Mouse (Mus musculus): Measurements from ENCODE around the gene Nsmce1. TPM values are rescaled to one million over a fixed set of nuclear protein-coding genes. Genes with fewer than 3 reads are reported as not detected.

The Nsmce1 gene
- polyA plus RNA-seq, 1 experiment from 2014 or later, result 84.5 TPM

DNA sequence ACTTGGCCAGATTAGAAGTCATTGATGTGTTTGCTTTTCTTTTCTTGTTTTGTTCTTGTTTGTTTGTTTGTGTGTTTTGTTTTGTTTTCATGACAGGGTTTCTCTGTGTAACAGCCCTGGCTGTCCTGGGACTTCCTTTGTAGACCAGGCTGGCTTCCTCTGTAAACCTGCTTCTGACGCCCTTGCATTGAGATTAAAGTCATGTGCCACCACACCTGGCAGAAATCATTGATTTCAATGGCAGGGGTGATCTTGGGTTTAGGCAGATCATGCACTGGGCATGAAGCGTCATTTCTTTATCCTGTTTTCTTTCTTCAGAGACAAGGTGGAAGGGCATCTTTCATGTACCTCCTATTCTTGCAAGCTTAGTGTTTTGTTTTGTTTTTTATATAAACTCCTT, 15.9 kb upstream of the Nsmce1 start:
- WGBS, result 80% methylated on average over 2 of the region's 2 CpGs
- no peak overlapping the region for H3K27ac ChIP-seq (ENCODE audit: low read depth, low read length)
- no peak overlapping the region for H3K9ac ChIP-seq (ENCODE audit: low read depth, low read length)
- no peak for TF ChIP-seq CTCF (IDR thresholded peaks at IDR 0.05; ENCODE audit: low read depth)
- ATAC-seq, result no peak
- no peak overlapping the region for H3K4me2 ChIP-seq (replicated peaks; ENCODE audit: low read depth)
- H3K4me3 ChIP-seq (ENCODE audit: low read depth, low read length), result no peak overlapping the region
- H3K4me1 ChIP-seq (replicated peaks; ENCODE audit: control insufficient read depth, insufficient read depth, low read length), result no peaks in the 10 kb centered on the region
- no peaks in the 10 kb centered on the region for H3K27me3 ChIP-seq (replicated peaks; ENCODE audit: control insufficient read depth, insufficient read depth, low read length)
- no peaks in the 10 kb centered on the region for H3K9me3 ChIP-seq (ENCODE audit: control insufficient read depth)
- H3K36me3 ChIP-seq (ENCODE audit: control insufficient read depth, insufficient read depth), result no peaks in the 10 kb centered on the region

DNA sequence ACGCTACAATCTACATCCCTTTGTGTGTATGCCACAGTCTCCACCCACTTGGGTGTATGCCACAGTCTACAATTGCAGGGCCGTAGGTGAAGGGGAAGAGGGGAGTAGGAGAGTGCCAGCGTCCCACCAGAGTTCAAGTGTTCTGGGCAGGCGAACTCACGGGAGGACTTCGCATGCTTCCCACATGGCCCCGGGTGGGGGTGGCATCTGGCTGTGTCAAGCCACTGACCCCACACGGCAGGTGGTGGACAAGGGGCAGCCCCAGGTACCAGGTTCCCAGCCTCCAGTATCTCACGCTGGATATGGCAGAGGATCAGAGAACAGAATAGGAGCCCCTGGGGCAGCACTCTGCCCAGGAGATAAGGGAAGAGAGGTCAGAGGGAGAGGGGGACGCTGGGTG, 14.2 kb upstream of the Nsmce1 start:
- no peak for ATAC-seq
- 83% methylated on average over 10 of the region's 10 CpGs for WGBS
- H3K4me2 ChIP-seq (replicated peaks; ENCODE audit: low read depth), result no peak overlapping the region
- no peaks in the 10 kb centered on the region for H3K4me1 ChIP-seq (replicated peaks; ENCODE audit: control insufficient read depth, insufficient read depth, low read length)
- no peaks in the 10 kb centered on the region for H3K36me3 ChIP-seq (ENCODE audit: control insufficient read depth, insufficient read depth)
- no peak overlapping the region for H3K4me3 ChIP-seq (ENCODE audit: low read depth, low read length)
- no peak for TF ChIP-seq CTCF (IDR thresholded peaks at IDR 0.05; ENCODE audit: low read depth)
- H3K27ac ChIP-seq (ENCODE audit: low read depth, low read length), result no peak overlapping the region
- no peaks in the 10 kb centered on the region for H3K27me3 ChIP-seq (replicated peaks; ENCODE audit: control insufficient read depth, insufficient read depth, low read length)
- H3K9ac ChIP-seq (ENCODE audit: low read depth, low read length), result no peak overlapping the region
- H3K9me3 ChIP-seq (ENCODE audit: control insufficient read depth), result no peaks in the 10 kb centered on the region

DNA sequence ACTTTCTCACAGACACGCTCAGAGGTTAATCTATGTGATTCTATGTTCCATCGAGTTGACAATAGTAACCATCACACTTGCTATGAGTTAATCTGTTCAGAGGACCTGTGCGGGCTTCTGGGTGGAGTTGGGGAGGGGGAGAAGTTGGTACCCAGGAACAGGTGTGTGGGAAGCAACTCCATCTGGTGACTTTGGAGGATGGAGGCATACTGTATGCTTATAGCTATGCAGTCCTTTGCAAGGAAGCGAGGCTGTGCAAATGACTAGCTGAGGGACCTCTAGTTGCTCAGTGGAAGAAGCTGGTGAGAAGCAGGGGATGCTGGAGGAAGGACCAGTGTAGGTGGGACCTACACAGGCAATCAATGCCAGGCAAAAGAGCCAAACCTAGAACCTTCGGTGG, 13.2 kb upstream of the Nsmce1 start:
- Histone ChIP-seq H3K27ac (ENCODE audit: low read depth, low read length) (no peak overlapping the region), H3K36me3 (ENCODE audit: control insufficient read depth, insufficient read depth) (no peaks in the 10 kb centered on the region), H3K4me3 (ENCODE audit: low read depth, low read length) (no peak overlapping the region), H3K27me3 (replicated peaks; ENCODE audit: control insufficient read depth, insufficient read depth, low read length) (no peaks in the 10 kb centered on the region), H3K9ac (ENCODE audit: low read depth, low read length) (no peak overlapping the region), H3K9me3 (ENCODE audit: control insufficient read depth) (no peaks in the 10 kb centered on the region), H3K4me1 (replicated peaks; ENCODE audit: control insufficient read depth, insufficient read depth, low read length) (no peaks in the 10 kb centered on the region; the same call in 1 of the 2 replicates), H3K4me2 (replicated peaks; ENCODE audit: low read depth) (no peak overlapping the region)
- no peak for ATAC-seq
- TF ChIP-seq CTCF (IDR thresholded peaks at IDR 0.05; ENCODE audit: low read depth), result no peak
- WGBS, result 95% methylated on average over 5 of the region's 5 CpGs

DNA sequence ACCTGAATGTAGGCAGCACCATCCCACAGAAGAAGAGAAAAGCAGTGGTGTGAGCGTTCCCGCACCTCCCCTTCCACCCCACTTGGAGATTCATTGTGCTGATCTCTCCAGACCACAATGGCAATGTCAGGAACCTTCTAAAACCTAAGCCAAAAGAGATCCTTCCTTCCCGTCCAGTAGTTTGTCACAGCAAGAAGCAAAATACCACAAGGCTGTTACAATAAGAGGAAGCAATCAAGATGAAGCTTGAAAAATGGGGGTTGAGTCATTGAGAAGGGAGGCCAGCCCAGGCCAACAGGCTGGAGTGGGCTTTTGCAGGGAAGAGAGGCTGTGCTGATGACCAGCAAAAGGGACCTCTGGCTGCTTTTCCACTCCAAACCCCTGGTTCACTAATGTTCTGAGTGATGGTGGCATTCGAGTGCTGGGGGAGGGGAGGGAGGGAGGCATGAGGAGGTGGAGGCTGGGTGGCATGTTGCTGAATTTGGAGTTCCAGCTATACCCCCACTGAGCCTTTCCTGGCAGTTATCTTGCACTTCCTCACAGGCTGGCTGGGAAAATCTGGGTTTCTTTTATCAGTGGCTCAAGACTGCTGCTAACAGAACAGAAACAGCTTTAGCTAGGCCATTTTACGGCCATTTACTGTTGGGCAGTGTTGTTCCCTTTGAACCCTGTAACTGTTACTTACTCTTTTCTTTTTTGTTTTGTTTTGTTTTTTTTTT, 12.1 kb upstream of the Nsmce1 start:
- TF ChIP-seq CTCF (IDR thresholded peaks at IDR 0.05; ENCODE audit: low read depth), result no peak
- Histone ChIP-seq H3K27ac (ENCODE audit: low read depth, low read length) (no peak overlapping the region), H3K9ac (ENCODE audit: low read depth, low read length) (no peak overlapping the region), H3K4me2 (replicated peaks; ENCODE audit: low read depth) (no peak overlapping the region), H3K4me1 (replicated peaks; ENCODE audit: control insufficient read depth, insufficient read depth, low read length) (no peaks in the 10 kb centered on the region; the same call in 1 of the 2 replicates), H3K27me3 (replicated peaks; ENCODE audit: control insufficient read depth, insufficient read depth, low read length) (no peaks in the 10 kb centered on the region), H3K36me3 (ENCODE audit: control insufficient read depth, insufficient read depth) (no peaks in the 10 kb centered on the region), H3K9me3 (ENCODE audit: control insufficient read depth) (no peaks in the 10 kb centered on the region), H3K4me3 (ENCODE audit: low read depth, low read length) (no peak overlapping the region)
- WGBS, result 82% methylated on average over 5 of the region's 5 CpGs
- ATAC-seq, result no peak

DNA sequence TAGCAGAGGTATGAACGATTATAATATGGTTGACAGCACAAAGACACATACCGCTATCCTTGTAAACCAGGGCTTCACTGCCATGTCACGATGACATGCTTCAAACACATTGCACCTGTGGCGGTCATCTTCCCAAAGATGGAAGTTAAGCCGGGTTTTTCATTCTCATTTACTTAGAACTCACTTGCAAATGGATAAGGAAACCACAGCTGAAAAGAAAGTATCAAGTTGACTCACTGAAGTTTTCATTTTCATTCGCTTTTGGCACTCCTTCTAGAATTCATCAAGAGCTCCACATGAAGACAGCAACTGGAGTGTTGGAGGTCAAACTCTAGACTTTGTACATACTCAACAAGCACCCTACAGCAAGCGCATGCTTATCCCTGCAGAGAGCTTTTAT, 9.5 kb upstream of the Nsmce1 start:
- no peak overlapping the region for H3K27ac ChIP-seq (ENCODE audit: low read depth, low read length)
- H3K4me3 ChIP-seq (ENCODE audit: low read depth, low read length), result no peak overlapping the region
- no peak for ATAC-seq
- no peak for TF ChIP-seq CTCF (IDR thresholded peaks at IDR 0.05; ENCODE audit: low read depth)
- no peak overlapping the region for H3K4me2 ChIP-seq (replicated peaks; ENCODE audit: low read depth)
- H3K9ac ChIP-seq (ENCODE audit: low read depth, low read length), result no peak overlapping the region
- no peaks in the 10 kb centered on the region for H3K36me3 ChIP-seq (ENCODE audit: control insufficient read depth, insufficient read depth)
- WGBS, result 89% methylated on average over 7 of the region's 7 CpGs
- no peaks in the 10 kb centered on the region for H3K27me3 ChIP-seq (replicated peaks; ENCODE audit: control insufficient read depth, insufficient read depth, low read length)
- H3K4me1 ChIP-seq (replicated peaks; ENCODE audit: control insufficient read depth, insufficient read depth, low read length), result no peaks in the 10 kb centered on the region; the same call in 1 of the 2 replicates
- no peaks in the 10 kb centered on the region for H3K9me3 ChIP-seq (ENCODE audit: control insufficient read depth)

DNA sequence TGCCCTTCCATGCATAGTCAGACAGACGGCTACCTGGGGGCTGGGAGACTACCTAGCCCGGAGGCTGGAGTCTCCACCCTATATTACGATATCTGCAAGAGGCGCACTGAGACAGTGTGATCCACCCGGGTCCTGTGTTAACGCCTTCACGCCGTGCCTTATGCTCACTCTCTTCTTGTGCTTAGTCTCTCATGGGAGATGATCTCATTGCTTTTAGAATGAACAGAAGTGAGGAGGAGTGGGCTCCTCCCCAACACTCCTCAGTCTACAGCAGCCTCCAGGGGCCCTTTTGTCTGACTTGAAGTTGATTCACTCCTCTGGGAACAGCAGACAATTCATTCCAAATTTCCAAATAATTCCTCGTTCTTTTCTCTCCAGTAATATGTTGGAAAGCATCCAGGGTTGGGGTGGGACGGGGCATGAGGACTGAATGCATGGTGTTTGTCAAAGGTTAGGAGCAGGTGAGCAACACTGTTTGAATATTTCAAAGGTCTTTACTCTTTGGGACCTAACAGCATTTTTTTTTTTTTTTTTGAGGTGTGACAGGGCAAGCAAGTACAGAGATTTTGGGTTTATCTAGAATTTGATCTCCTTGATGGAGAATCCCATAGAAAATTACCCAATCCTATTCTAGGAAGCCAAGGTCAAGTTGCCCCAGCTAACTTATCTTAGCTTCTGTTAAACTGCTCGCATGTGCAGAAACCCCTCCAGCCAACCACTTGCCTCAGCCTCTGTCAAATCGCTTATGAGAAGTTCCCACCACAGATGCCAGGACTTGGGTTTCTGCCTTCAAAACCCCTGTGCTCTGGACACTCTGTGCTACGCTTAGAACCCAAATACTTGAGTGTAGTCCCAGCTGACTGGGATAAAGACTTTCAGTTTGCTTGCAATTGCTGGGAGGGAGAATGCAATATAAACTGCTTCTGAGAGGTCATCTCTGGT, 8.8 kb upstream of the Nsmce1 start:
- ATAC-seq, result no peak
- no peak overlapping the region for H3K27ac ChIP-seq (ENCODE audit: low read depth, low read length)

More for the DNA sequence above, 8.8 kb upstream of the Nsmce1 start:
- 44% methylated on average over 13 of the region's 13 CpGs for WGBS
- TF ChIP-seq CTCF (IDR thresholded peaks at IDR 0.05; ENCODE audit: low read depth), result no peak
- H3K9me3 ChIP-seq (ENCODE audit: control insufficient read depth), result no peaks in the 10 kb centered on the region
- no peak overlapping the region for H3K4me3 ChIP-seq (ENCODE audit: low read depth, low read length)
- H3K27me3 ChIP-seq (replicated peaks; ENCODE audit: control insufficient read depth, insufficient read depth, low read length), result no peaks in the 10 kb centered on the region
- no peaks in the 10 kb centered on the region for H3K36me3 ChIP-seq (ENCODE audit: control insufficient read depth, insufficient read depth)
- H3K4me1 ChIP-seq (replicated peaks; ENCODE audit: control insufficient read depth, insufficient read depth, low read length), result no peaks in the 10 kb centered on the region; the same call in 1 of the 2 replicates
- no peak overlapping the region for H3K9ac ChIP-seq (ENCODE audit: low read depth, low read length)
- H3K4me2 ChIP-seq (replicated peaks; ENCODE audit: low read depth), result no peak overlapping the region

Measured in intestine, postnatal 0 days (tissue).